Mouse (Mus musculus) macrophage (primary cell): ENCODE measurements around the gene Aspscr1. TPM values are rescaled to one million over a fixed set of nuclear protein-coding genes. Genes with fewer than 3 reads are reported as not detected.
A peak's percentile ranks its signal among the peaks of the same experiment; 100 is the strongest.
"Not testable (repeated sequence)": the region's sequence is repeated elsewhere in the genome, so short reads cannot be mapped to it uniquely, and the experiment has no call there.

Source experiments
- H3K27ac ChIP-seq: fragments of 350-480 bp; formaldehyde crosslinking; 2 replicates; pipeline ENCODE4 v1.9.0; 2021
- H3K36me3 ChIP-seq: fragments of 350-480 bp; formaldehyde crosslinking; 2 replicates; pipeline ENCODE4 v1.9.0; 2021; ENCODE audit errors: inconsistent target
- H3K4me3 ChIP-seq: fragments of 350-480 bp; formaldehyde crosslinking; 2 replicates; pipeline ENCODE4 v1.9.0; 2021; ENCODE audit errors: inconsistent target
- H3K79me2 ChIP-seq: fragments of 350-480 bp; formaldehyde crosslinking; 2 replicates; pipeline ENCODE4 v1.9.0; 2021; ENCODE audit errors: inconsistent target
- WGBS: methylation state at CpG from one replicate; pipeline ENCODE4 v1.1.7; 2026; ENCODE audit warnings: inconsistent platforms; ENCODE audit not compliant: missing documents; 5-methylcytosine and 5-hydroxymethylcytosine counted together
- polyA plus RNA-seq: library from polyadenylated mRNA; stranded (reverse); fragments of 250-400 nt; gene quantifications from 3 replicates; pipeline ENCODE4 v1.2.4, GENCODE M21; 2018; ENCODE audit warnings: inconsistent platforms

The Aspscr1 gene
- polyA plus RNA-seq, 1 experiment from 2014 or later: 21.6 TPM

DNA sequence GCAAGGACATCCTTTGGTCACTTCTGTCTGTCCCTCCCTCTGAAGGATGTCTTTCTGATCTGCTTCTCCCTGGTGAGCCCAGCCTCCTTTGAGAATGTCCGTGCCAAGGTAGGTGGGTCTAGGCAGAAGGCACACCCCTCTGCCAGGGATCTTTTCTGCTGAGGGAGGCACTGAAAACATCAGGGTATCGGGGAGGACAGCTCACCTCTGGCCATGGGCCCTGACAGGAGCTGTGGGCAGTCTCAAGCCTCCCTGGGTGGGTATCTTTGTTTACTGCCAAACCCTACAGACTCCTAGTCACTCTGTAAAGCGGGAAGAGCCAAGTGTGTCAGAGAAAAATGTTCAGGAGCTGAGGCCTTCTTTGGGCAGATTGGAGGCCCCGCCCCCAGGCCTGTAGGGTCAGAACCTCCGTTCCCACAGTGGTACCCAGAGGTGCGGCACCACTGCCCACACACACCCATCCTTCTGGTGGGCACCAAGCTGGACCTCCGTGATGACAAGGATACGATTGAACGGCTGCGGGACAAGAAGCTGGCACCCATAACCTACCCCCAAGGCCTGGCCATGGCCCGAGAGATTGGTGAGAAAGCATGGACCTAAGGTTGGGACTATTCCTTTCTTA is 50.1 kb downstream of the Aspscr1 start:
- Histone ChIP-seq H3K79me2 (no peaks in the 10 kb centered on the region), H3K4me3 (no peak overlapping the region), H3K36me3 (peaks cover 23% of the 10 kb centered on the region), H3K27ac (no peak overlapping the region)
- whole genome bisulfite sequencing: 95% methylated on average over 10 of the region's 11 CpGs

DNA sequence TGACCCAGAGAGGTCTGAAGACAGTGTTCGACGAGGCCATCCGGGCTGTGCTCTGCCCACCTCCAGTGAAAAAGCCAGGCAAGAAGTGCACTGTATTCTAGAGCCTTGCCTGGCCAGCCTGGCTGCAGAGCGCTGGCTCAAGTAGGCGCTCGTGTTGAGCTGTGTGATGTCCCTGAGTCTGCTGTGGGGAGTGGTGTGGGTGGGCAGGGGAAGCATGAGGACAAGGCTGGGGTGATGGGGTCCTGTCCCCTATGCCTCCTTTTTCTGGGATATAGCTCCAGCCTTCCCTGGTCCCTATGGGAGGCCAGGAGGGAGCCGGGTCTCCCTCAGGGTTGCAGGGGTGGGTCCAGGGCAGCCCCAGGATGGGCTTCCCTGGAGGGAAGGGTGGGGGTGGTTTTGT is 50.7 kb downstream of the Aspscr1 start:
- Histone ChIP-seq H3K79me2 (no peaks in the 10 kb centered on the region), H3K36me3 (peaks cover 17% of the 10 kb centered on the region), H3K4me3 (no peak overlapping the region), H3K27ac (no peak overlapping the region)
- 96% methylated on average over 7 of the region's 7 CpGs for WGBS

DNA sequence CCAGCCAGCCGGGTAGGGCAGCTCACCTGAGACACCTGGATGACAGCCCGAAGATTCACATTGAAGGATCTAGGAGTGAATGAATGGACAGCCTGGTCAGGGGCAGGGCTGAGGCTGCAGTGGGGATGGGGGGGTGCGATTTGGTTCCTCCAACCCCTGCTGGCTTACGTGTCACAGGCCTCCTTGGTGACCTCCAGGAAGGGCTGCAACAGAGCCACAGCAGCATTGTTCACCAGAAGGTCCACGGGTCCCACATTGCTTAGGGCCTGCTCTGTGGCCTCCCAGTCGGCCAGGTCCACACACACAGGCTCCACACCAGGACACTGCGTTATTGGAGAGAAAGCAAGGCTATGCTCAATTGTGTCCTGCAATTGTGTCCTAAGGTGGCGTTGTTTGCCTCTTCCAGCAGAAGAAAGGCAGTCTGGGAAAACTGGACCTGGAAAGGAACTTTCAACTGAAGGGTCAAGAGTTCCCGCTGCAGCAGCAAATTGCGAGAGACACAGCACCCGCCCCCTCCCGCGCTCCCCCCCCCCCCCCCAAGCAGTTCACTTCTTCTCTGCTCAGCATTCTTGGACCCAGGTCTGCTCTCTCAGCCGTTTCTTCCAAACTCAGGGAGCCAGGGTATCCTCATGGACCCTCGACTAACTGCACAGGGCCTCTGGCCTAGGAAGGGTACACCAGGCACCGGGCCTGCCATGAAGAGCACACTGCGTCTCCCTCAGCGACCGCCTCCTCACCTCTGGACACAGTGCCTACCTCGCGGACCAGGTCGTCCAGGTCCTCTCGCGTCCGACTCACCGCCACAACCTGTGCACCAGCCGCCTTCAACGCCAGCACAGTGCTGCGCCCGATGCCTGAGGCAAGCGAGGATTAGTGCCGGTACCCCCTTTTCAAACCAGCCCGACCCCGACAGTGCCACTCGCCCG is 53.7 kb downstream of the Aspscr1 start:
- Histone ChIP-seq H3K79me2 (no peaks in the 10 kb centered on the region), H3K4me3 (peak overlapping the region; percentile 50), H3K36me3 (peaks cover 9% of the 10 kb centered on the region), H3K27ac (peak overlapping the region; percentile 31; the same call in 1 of the 2 replicates)
- 28% methylated on average over 34 of the region's 36 CpGs for WGBS

DNA sequence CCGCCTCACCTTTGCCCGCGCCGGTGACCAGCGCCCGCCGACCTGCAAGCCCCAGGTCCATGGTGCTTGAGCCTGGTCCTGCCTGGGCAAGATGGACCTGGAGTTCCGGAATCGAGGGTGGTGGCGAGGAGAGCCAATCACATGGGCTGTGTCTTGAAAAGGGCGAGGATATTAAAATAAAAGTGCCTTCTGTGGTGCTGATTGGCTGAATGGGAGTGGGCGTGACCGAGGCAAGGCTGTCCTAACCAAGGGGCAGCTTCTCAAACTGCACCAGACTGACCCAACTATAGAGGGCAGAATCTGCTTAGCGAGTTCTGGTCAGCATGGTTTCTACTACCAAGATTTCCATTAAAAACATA is 54.4 kb downstream of the Aspscr1 start, which contains the start of gene Dcxr:
Gene Dcxr (minus strand): TSS at position 113 of the 359 bp plus-strand sequence.
- Histone ChIP-seq H3K36me3 (peaks cover 9% of the 10 kb centered on the region), H3K79me2 (no peaks in the 10 kb centered on the region), H3K4me3 (peak within 1 kb of the TSS; percentile 50), H3K27ac (peak within 1 kb of the TSS; percentile 31; the same call in 1 of the 2 replicates)
- WGBS: under 1% methylated on average over 14 of the region's 14 CpGs

DNA sequence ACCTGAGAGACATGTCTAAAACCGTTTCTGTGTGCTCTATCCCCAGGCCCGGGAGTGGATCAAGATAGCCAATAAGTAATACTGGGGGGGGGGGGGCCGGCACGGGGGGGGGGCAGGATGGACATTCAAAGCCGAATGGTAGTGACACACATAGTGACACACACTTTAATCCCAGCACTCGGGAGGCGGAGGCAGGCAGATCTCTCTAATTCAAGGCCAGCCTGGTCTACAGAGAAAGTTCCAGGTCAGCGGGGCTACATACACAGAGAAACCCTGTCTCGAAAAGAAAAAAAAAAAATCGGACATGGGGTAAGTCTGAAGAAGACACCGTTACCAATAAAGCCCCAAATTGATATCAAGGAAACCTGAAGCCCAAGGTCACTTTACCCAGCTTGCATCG is 54.8 kb downstream of the Aspscr1 start:
- Histone ChIP-seq H3K79me2 (no peaks in the 10 kb centered on the region), H3K4me3 (no peak overlapping the region), H3K36me3 (peaks cover 9% of the 10 kb centered on the region), H3K27ac (no peak overlapping the region)
- 70% methylated on average over 9 of the region's 12 CpGs for WGBS

DNA sequence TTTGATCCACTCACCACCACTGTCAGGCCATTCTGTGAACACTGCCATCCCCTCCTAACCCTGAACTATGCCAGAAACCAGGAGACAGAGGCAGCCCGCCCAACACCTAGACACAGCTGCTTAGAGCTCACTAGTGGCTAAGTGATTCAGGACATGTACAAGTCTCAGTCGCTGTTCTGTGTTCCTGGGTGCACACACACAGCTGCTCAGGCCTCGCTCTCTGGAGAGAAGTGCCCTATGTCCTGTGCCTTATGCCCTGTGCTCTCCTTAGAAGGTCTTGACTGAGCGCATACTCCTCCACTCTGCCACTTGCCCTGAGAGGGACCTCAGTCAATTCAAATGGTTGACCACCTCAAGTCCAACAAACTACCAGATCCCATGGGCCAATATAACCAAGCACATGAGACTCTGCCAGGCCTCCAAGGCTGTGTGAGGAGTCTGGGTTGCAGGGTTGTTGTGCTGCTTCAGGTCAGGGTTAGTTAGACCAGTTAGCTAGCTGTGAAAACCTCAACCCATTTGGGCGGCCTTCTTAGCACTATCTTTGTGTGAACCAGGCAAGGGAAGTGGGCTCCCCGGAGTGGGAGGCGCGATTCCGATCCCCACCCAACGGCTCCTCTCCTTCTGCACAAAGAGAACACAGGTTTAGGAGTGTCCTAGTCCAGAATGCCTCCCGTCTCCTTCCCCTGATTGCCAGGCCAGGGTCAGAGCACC is 55.9 kb downstream of the Aspscr1 start:
- no peaks in the 10 kb centered on the region for H3K79me2 ChIP-seq
- WGBS: 87% methylated on average over 11 of the region's 11 CpGs
- H3K36me3 ChIP-seq: peaks cover 9% of the 10 kb centered on the region
- no peak overlapping the region for H3K4me3 ChIP-seq
- no peak overlapping the region for H3K27ac ChIP-seq

DNA sequence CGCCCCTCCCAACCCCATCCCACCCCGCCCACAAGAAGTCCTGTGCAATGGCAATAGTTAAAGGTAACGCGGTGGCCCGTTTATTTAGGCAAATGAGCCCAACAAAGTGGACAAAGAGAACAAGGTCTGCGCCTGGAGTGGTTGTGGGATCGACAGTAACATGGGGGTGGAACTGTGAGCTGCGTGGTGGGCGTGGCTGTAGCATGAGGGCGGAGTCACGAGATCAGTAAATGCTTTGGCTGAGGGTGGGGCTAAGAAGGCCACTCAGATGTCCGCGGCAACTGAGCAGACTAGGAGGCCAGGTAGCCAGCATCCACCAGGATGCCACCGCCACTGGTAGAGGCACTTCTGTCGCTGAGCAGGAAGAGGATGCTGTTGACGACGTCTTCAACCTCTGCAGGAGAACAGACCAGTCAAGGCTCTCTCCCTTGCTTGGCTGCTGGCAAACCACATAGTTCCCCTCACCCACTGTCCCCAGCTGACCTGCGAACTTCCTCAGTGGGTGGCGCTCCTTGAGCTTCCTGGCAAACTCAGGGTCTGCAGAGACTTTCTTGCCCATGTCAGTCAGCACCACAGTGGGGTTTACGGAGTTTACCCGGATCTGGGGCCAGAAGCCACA is 56.8 kb downstream of the Aspscr1 start:
- not testable (repeated sequence) for H3K36me3 ChIP-seq, H3K27ac ChIP-seq, H3K79me2 ChIP-seq, H3K4me3 ChIP-seq
- WGBS: 8% methylated on average over 17 of the region's 21 CpGs

DNA sequence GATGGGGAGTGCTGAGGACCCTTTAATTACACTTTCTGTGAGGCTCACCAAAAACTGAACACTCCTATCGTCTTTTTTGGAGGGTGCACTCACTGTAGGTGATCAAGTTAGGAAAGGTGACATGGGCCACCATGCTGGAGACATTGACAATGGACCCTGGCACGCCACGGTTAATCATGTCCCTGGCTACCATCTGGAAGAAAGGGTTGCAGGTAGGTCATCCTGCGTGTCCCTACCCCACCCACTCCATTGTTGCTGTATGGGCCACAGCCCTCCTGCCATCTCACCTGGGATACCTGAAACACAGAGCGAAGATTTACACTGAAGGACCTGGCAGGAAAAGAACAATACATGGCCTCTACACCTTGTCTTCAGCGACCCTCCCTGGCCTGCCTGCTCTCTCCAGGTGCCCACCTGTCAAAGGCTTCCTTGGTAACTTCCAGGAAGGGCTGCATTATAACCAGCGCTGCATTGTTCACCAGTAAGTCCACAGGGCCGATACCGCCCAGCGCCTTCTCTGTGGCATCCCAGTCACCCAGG is 57.6 kb downstream of the Aspscr1 start:
- Histone ChIP-seq H3K36me3 (peaks cover 6% of the 10 kb centered on the region), H3K27ac (no peak overlapping the region), H3K4me3 (peak overlapping the region; percentile 20; the same call in 1 of the 2 replicates), H3K79me2 (no peaks in the 10 kb centered on the region)
- WGBS: 91% methylated on average over 10 of the region's 10 CpGs

DNA sequence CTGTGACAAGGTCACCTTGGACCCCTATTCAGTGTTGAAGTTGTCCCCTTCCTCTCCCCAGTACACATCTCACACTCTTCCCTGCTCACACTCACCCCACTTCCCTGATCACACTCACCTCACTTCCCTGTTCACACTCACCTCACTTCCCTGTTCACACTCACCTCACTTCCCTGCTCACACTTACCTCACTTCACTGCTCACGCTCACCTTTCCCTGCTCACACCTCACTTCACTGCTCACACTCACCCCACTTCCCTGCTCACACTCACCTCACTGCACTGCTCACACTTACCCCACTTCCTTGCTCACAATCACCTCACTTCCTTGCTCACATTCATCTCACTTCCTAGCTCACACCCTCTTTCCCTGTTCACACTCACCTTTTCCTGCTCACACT is 58.6 kb downstream of the Aspscr1 start:
- peak overlapping the region; percentile 77 for H3K27ac ChIP-seq
- H3K36me3 ChIP-seq: no peaks in the 10 kb centered on the region
- peak overlapping the region; percentile 20 for H3K4me3 ChIP-seq
- WGBS: 89% methylated on average over 1 of the region's 1 CpGs
- H3K79me2 ChIP-seq: no peaks in the 10 kb centered on the region

DNA sequence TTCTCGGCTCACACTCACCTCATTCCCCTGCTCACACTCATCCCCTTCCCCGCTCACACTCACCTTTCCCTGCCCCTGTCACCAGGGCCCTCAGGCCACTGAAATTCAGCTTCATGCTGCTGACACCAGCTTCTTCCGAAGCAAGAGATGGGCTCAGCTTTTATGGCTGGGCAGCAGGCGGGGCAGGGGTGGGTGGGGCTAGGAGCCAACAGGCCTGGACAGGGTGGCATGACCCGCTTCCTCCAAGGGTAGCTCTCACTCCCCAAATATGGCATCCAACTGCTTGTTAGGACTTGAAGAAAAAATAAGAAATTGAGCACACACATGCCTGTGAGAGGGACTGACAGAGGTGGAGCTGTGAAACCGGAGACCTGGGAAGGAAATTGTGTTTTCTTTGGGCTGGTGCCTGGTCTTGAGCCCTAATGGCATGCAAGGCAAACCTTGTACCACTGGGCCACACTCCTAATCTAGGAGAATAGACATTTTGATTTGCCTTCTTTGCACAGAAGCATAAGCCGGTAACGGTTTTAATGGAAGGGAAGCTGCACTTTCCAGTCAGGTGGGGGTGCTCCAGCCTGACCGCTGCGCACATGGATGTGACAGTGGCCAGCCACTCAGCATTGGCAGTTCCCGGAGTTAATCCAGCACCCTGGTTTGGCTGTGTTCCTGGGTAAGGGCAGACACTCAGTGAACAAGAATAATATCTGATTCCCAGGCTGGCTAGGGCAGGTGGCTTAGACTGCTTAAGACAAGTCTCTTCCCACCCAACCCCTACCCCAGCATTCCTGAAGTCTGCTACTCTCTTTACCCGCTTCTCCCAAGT is 59.3 kb downstream of the Aspscr1 start, which contains the start of gene Cbr2:
Gene Cbr2 (minus strand): TSS at position 257 of the 823 bp plus-strand sequence.
- Histone ChIP-seq H3K27ac (peak within 1 kb of the TSS; percentile 77), H3K79me2 (no peaks in the 10 kb centered on the region), H3K36me3 (no peaks in the 10 kb centered on the region), H3K4me3 (peak within 1 kb of the TSS; percentile 20)
- WGBS: 90% methylated on average over 12 of the region's 12 CpGs

DNA sequence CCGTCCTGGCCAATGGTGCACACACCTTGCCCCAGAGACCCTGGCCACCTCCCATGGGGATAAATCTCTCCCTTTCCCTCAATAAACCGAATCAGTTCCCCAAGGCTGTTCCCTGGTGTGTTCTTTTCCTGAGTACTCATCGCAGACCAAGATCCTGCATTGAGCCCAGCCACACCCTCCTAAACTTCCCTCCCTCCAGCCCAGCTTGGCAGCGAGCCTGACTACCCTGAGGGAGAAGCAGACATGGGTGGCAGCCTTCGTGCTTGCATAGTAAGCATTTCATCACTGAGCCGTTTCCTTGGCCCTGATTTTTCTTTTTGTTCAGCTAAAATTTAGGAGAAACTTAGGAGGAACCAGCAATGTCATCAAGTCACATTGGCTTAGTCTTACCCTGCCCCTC is 60.7 kb downstream of the Aspscr1 start:
- peak overlapping the region; percentile 77 for H3K27ac ChIP-seq
- H3K4me3 ChIP-seq: no peak overlapping the region
- WGBS: 17% methylated on average over 6 of the region's 6 CpGs
- H3K36me3 ChIP-seq: no peaks in the 10 kb centered on the region
- no peaks in the 10 kb centered on the region for H3K79me2 ChIP-seq

DNA sequence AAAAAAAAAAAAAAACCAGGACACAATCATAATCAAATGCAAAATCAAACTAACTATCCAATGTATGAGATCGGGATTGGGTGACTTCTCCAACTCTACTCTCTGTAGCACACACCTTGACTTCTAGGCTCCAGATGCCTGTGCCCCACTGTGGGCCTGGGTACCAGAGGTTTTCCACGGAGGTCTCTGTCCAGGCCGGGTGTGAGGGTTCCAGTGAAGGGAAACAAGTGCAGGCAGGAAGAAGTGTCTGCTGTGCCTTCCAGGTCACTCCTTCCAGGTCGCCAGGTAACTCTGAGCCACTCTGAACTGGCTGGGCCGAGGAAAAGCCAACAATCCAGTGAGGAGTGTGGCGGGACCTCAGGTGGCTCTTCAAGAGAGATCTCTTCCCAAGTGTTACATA is 63.7 kb downstream of the Aspscr1 start:
- Histone ChIP-seq H3K79me2 (no peaks in the 10 kb centered on the region), H3K27ac (no peak overlapping the region), H3K4me3 (no peak overlapping the region), H3K36me3 (no peaks in the 10 kb centered on the region)
- WGBS: 93% methylated on average over 5 of the region's 6 CpGs

DNA sequence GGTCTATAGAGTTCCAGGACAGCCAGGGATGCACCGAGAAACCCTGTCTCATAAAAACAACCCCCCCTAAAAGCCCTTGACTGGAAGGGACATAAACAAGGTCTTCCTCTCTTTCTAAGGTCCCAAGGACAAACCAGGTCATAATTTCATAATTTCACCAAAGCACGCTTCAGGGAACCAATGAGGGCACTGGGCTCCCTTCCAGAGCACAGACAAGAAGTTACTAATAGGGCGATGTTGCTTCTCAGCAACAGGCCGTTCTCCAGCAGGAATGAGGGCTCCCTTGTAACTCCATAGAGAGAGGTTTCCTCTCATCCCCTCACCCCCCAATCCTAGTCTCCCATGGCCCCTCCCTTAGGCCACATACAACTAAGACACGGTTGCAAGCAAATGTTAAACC is 68.2 kb downstream of the Aspscr1 start:
- Histone ChIP-seq H3K27ac (no peak overlapping the region), H3K36me3 (no peaks in the 10 kb centered on the region), H3K4me3 (no peak overlapping the region), H3K79me2 (no peaks in the 10 kb centered on the region)
- WGBS: 92% methylated on average over 5 of the region's 5 CpGs
